Mouse (Mus musculus): ENCODE measurements around the gene Platr17.

Platr17 gene

DNA sequence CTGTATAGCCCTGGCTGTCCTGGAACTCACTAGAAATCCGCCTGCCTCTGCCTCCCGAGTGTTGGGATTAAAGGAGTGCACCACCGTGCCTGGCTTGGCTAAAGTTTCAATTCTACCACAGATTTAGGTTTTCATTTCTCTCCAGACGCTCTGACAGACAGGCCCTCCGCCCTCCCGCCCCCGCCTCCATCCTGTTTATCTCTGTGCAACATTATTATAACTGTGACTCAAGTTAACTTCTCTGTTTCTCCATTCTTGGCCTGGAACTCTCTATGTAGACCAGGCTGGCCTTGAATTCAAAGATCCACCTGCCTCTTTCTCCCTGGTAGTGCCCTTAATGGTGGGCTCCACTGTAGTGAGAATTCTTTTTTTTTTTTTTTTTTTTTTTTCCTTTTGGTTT is 2.4 kb upstream of the Platr17 start:
- DNase-seq (ENCODE audit: low read depth, low spot score): no peak

DNA sequence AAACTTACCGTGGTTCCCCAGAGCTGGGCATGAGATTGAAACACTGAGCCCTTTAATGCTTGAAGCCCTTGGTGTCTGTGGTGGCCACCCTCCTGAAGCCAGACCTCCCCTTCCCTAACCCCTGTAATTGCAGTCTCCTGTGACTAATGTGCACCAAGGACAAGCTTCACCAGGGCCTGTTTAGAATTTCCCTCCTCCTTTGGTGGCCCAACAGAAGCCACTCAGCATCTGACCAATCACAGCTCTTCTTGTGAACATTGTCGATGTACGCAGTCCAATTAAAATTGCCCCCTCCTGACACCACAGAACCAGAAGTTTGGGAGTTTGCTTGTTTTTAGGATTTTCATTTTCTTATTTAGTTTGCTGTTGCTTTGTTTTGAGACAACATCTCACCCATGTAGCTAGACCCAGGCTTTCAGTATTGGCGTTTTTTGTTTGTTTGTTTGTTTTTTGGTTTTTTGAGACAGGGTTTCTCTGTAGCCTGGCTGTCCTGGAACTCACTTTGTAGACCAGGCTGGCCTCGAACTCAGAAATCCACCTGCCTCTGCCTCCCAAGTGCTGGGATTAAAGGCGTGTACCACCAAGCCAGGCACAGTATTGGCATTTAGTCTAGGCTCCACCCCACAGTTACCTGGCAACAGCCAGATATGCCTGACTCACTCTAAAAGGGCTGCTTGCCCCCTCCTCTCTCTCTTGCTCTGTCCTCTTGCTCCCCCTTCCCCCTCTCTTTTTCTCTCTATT is 854 bp upstream of the Platr17 start:
- DNase-seq (ENCODE audit: low read depth, low spot score): peak; percentile 67

DNA sequence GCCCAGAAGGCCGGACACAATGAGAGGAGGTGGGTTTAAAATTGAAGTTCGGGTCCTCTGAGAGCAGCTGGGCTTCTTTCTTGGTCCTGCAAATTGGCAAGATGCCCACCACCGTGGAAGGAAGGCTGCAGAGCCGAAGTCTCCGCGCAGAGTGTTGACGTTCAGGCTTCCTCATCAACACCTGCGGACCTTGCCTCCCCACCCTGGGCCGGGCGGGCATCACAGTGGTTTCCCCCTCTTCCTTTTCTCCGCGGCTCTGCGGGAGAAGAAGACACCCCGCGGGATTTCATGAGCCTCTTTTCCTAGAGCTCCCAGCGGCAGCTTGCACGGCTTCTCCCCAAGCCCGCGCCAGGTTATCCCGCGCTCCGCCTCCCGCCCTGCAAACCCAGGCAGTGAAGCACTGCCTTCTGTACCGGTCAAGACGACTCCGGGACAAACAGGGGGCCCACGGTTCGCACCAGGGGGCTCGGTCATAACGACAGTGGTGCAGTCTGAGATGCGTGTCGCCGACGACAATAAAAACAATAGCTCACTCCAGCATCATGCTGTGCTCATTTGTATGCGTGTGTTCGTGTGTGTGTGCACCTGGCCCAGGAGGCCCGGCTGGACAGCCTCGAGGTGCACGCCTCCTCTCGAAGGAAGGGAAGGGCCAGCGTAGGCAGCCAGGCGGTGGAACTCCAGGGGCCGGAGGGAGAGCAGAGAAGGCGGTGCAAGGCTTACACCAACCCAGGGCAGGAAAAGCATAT is 3.6 kb downstream of the Platr17 start:
- DNase-seq (ENCODE audit: low read depth, low spot score): no peak

DNA sequence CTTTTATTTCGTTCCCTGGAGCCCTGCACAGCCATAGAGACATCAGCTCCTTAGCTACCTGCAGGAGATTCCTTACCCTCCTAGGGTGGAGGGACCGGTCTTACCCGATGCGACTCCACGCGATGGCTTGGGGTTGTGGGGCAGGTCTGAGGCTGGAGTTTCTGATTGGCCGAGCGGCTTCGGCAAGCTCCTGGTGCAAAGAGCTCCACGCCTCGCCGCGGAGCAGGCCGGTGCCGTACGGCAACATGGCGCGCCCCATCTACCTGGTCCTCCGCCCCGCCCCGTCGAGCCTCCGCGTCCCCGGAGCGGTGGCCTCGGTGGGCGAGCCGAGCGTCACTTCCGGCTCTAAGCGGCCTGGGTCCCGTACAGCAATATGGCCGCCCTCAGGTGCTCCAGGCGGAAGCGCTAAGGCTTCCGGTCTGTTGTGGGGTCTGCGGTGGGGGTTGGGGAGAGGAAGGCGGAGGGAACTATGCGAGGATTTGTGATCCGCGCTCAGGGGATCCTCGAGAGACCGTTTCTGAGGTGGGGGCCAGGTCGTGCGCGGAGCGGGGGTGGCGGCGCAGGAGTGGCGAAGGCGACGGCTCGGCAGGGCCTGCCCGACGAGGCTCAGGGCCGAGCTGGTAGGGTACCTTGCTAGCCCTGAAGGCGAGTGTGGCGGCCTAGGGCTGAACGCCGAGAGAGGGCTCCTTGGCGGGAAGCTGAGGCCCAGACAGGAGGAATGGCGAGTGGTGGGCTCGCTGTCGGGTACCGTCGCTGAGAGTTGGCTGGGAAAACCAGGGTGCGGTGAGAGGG is 4.3 kb downstream of the Platr17 start, which contains the start of gene Daxx:
Daxx (plus strand) TSS at position 338 of the 792 bp plus-strand sequence.
- DNase-seq (ENCODE audit: low read depth, low spot score): peak; percentile 100

DNA sequence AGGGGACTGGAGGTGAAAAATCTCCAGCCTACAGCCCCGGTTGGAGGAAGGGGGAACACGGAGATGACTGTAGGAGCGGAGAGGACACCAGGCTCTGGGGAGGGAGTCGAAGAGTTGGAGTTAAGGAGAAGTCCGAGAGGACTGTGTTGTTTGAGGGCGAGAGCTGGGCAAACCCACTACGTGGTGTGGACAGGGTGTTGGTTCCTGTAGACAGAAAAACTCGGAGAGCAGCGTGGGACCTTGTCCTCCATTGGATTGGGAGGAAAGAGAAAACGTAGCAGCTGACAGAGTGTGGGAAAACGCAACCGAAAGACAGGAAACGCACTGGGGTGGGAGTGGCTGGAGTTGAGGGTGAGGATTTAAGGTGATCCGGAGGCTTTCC is 4.9 kb downstream of the Platr17 start:
- DNase-seq (ENCODE audit: low read depth, low spot score): peak; percentile 53

DNA sequence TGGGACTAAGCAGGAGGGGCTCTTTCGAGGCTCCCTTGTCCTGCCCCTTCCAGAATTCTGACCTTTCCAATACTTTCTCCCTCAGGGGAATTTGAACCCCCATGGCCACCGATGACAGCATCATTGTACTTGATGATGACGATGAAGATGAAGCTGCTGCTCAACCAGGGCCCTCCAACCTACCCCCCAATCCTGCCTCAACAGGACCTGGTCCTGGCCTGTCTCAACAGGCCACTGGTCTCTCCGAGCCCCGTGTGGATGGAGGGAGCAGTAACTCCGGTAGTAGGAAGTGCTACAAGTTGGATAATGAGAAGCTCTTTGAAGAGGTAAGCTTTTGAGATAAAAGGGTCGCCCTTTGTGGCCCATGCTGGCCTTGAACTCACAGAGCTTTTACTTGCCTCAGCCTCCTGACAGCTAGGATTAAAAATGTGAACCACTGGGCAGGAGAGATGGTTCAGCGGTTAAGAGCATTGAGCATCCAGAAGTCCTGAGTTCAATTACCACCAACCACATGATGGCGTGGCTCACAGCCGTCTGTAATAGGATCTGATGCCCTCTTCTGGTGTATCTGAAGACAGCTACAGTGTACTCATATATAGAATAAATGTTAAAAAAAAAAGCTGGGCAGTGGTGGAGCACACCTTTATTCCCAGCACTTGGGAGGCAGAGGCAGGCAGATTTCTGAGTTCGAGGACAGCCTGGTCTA is 5.6 kb downstream of the Platr17 start:
- DNase-seq (ENCODE audit: low read depth, low spot score): peak; percentile 53

DNA sequence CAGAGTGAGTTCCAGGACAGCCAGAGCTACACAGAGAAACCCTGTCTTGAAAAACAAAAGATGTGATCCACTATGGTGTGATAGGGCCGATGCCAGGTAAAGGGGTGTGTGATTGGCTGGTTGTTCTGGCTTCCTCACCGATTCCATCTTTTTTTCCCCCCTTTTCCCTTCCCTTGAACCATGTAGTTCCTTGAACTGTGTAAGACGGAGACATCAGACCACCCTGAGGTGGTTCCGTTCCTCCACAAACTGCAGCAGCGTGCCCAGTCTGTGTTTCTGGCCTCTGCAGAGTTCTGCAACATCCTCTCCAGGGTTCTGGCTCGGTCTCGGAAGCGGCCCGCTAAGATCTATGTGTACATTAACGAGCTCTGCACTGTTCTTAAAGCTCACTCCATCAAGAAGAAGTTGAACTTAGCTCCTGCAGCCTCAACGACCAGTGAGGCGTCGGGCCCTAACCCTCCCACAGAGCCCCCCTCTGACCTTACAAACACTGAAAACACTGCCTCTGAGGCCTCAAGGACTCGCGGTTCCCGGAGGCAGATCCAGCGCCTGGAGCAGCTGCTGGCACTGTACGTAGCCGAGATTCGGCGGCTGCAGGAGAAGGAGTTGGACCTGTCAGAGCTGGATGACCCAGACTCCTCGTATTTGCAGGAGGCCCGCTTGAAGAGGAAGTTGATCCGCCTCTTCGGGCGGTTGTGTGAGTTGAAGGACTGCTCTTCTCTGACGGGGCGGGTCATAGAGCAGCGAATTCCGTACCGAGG is 6.3 kb downstream of the Platr17 start:
- no peak for DNase-seq (ENCODE audit: low read depth, low spot score)

DNA sequence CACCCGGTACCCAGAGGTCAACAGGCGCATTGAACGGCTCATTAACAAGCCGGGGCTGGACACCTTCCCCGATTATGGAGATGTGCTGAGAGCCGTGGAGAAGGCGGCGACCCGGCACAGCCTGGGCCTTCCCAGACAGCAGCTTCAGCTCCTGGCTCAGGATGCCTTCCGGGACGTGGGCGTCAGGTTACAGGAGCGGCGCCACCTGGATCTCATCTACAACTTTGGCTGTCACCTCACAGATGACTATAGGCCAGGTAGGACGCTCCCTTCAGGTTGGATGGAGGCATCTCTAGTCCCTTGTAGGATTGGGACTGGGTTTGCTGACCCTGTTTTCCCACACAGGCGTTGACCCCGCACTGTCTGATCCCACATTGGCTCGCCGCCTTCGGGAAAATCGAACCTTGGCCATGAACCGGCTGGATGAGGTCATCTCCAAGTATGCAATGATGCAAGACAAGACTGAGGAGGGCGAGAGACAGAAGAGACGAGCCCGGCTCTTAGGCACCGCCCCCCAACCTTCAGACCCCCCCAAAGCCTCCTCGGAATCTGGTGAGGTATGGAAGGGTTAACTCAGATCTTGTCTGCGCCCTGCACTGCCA is 7.0 kb downstream of the Platr17 start:
- DNase-seq (ENCODE audit: low read depth, low spot score): peak; percentile 75

DNA sequence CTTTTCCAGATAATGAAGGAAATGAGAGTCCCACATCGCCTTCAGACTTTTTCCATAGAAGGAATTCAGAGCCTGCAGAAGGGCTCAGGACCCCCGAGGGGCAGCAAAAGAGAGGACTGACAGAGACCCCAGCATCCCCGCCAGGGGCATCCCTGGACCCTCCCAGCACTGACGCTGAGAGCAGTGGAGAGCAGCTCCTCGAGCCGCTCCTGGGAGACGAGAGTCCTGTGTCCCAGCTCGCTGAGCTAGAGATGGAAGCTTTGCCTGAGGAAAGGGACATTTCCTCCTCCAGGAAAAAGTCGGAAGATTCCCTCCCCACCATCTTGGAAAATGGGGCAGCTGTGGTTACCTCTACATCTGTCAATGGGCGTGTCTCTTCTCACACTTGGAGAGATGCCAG is 8.3 kb downstream of the Platr17 start:
- no peak for DNase-seq (ENCODE audit: low read depth, low spot score)

DNA sequence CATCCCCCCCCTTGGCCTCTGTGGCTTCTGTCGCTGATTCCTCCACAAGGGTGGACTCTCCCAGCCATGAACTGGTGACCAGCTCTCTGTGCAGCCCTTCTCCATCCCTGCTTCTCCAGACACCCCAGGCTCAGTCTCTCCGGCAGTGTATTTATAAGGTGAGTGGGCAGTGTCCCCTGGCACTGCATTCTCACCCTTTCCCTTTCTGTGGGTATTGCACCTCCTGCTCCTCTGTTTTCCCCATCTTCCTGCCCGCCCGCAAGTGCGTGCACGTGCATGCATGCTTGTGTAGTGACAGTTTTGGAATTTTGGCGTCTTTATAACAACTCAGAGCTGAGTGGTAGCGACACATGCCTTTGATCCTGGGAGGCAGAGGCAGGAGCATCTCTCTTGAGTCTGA is 9.0 kb downstream of the Platr17 start:
- DNase-seq (ENCODE audit: low read depth, low spot score): no peak

DNA sequence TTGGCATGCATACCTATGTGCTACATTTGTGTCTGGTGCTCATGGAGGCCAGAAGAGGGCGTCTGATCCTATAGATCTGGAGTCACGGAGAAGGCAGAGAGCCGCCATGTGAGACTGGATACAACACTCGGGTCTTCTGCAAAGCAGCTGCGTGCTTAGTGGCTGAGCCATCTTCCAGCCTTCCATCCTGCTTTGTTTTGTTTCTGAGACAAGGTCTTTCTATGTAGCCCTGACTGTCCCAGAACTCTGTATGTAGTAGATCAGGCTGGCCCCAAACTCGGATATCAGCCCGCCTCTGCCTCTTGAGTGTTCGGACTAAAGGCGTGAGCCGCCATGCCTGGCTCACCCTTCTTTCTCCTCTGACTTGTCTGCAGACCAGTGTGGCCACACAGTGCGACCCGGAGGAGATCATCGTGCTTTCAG is 10.0 kb downstream of the Platr17 start:
- peak; percentile 83 for DNase-seq (ENCODE audit: low read depth, low spot score)

DNA sequence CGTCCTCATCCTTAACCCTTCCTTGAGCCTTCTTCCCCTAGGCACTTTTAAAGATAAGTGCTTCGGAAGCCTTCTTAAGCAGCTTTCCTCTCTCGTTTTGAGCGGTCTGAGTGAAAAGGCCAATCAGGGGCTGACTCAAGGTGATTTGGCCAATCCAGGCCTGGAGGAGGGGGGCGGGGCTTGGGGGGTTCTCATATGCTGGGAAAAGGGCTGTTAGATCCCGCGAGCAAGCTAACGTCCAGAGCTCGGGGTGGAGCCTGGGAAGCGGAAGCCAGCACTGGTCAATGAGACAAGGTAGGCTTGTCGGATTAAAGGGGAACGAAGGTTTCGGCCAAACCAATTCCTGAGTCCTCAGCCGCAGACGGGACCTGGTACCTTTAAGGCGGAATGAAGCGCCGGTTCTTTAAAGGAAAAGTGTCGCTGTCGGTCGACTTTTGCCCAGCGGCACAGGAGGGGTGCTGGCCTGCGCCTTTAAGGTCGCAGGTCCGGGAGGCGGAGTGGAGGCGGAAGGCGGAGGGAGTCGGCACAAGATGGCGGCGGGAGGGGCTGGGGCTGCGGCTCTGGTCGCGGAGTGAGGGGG is 10.8 kb downstream of the Platr17 start, which contains the start of the genes Tapbp and Zbtb22:
Tapbp (plus strand) TSS at position 229 of the 580 bp plus-strand sequence.
Zbtb22 (plus strand) TSS at position 234 of the 580 bp plus-strand sequence.
- peak; percentile 100 for DNase-seq (ENCODE audit: low read depth, low spot score)

DNA sequence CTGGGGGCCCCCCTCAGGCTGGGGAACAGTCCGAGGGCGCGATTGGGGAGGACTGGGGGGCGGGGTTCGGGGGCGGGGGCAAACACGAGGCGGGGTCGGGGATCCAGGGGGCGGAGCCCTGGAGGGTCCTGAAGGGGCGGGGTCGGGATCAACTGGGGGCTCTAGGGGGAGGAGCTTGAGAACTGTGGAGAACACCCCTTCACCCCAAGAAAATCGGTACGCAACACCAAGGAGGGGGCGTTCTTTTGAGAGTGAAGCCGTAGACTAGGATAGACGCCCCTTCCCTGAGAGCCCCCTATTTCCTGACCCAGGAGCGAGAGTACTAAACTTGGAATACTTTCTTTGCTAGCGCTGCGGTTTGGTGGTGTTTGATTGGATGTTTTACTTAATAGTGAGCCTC is 11.4 kb downstream of the Platr17 start:
- no peak for DNase-seq (ENCODE audit: low read depth, low spot score)

DNA sequence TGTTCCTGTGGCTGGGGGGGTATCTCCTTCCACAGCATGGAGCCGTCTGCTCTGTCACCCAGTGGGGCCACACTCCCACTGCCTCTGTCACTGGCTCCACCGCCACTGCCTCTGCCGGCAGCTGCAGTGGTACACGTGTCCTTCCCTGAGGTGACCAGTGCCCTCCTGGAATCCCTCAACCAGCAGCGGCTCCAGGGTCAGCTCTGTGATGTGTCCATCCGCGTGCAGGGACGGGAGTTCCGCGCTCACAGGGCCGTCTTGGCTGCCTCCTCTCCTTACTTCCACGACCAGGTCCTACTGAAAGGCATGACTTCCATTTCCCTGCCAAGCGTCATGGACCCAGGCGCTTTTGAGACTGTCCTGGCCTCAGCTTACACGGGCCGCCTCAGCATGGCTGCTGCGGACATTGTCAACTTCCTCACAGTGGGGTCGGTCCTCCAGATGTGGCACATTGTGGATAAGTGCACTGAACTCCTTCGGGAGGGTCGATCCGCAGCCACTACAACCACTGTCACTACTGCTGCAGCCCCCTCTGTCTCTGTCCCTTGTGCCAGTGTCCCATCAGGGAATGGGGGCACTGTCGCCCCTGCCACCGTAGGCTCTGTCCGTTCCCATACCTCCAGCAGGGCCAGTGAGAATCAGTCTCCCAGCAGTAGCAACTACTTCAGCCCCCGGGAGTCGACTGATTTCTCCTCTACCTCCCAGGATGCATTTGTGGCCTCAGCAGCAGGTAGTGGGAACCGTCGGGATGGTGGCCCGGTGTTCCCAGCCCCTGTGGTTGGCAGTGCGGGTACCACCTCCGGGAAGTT is 12.1 kb downstream of the Platr17 start:
- DNase-seq (ENCODE audit: low read depth, low spot score): no peak

DNA sequence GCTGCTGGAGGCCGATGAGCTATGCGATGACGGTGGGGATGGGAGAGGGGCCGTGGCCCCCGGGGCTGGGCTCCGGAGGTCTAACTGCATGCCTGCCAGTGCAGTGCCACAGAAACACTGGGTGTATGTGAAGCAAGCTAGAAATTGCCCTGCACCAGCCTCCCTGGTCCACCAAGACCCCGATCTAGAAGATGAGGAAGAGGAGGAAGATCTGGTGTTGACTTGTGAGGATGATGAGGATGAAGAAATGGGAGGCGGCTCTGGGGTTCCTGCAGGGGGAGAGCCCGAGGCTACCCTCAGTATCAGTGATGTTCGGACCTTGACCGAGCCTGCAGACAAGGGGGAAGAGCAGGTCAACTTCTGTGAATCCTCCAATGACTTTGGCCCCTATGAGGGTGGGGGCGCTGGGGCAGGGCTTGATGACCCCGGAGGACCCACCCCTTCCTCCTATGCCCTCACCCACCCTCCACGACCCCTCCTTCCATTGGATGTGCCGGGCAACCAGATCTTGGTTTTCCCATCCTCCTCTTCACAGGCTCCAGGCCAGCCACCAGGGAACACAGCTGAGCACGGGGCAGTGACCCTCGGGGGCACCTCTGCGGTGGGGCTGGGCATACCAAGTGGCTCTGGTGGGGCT is 12.8 kb downstream of the Platr17 start:
- no peak for DNase-seq (ENCODE audit: low read depth, low spot score)

DNA sequence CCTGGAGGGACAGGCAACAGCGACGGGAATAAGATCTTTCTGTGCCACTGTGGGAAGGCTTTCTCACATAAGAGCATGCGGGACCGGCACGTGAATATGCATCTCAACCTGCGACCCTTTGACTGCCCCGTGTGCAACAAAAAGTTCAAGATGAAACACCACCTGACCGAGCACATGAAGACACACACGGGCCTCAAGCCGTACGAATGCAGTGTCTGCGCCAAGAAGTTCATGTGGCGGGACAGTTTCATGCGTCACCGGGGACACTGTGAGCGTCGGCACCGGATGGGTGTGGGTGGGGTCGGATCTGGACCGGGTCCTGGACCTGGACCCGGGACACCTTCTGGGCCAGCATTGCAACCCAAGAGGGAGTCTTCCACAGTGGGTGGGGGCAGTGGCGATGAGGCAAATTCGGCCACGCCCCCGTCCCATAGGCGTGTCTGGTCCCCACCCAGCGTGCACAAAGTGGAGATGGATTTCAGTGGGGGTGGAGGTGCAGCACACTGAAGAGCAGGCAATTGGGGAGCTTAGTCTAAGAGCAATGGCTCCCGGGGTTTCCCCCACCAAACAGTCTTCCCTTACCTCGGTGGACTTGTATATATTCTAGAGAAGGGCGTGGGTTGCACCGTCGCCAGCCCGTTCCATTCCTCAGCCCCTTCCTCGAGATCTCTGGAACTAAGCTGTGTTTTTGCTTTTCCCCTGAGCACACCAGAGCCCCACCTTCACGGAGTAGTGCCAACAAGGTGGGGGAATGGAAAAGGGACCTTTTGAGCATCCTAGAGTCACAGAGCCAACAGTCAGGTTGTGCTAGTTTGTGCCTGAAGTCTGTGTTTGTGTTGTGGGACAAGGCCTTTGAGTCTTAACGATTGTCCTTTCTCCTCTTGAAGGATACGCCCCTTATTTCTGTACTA is 13.6 kb downstream of the Platr17 start:
- DNase-seq (ENCODE audit: low read depth, low spot score): peak; percentile 56
